Mouse (Mus musculus) liver, adult (tissue): ENCODE data around the gene Arhgap28.

Experiments
- GATA4 ChIP-seq: IDR thresholded peaks from 2 replicates; pipeline ENCODE4 v1.6.1; 2014; ENCODE audit warnings: mild to moderate bottlenecking, low read length; ENCODE audit not compliant: insufficient replicate concordance

Gene Arhgap28

GRCm38 (mm10) chr17:67930467-67930866, 73.5 kb downstream of the Arhgap28 start:
- TF ChIP-seq GATA4: no peak

DNA sequence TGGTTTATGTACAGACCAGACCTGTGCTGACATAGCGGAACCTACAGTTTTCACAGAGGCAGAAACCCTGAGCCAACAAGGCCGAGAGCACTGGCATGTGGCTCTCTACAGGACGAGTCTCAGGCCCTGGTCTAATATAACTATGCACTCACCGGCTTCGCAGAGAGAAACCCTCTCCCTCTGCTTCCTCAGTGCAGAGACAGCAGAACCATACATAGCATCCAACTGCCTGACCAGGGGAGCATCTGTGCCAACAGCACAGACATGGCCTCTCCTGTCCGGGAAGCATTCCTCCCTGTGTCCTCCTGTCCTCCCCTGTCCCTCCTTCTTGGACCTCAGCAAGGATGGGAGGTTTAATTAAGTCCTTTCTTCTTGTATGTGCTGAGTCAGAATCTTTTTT, 75.6 kb downstream of the Arhgap28 start:
- no peak for TF ChIP-seq GATA4

- TF ChIP-seq GATA4: no peak
Observed at GRCm38 (mm10) chr17:67927864-67928263, 76.1 kb downstream of the Arhgap28 start.

- TF ChIP-seq GATA4: no peak
Observed at GRCm38 (mm10) chr17:67919959-67920358, 84.0 kb downstream of the Arhgap28 start.

GRCm38 (mm10) chr17:67918201-67918600, 85.7 kb downstream of the Arhgap28 start:
- no peak for TF ChIP-seq GATA4

DNA sequence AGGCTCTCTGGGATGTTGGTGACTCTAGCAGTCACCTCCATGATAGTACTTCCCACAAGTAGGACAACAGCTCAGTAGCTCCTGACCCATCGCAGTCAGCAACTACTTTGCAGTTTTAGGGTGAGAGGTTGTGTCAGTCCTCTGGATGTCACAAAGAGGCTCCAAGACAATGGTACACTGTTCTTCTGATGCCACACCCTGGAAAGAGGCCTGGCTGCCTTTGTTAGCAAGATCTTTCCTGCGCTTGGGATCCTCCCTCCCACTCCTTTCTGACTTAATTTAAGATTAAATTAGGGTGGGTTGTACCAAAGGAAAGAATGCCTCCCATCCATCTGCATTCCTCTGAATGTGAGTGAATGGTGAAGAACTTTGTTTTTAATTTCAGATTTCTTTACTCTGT, 87.0 kb downstream of the Arhgap28 start:
- TF ChIP-seq GATA4: no peak

DNA sequence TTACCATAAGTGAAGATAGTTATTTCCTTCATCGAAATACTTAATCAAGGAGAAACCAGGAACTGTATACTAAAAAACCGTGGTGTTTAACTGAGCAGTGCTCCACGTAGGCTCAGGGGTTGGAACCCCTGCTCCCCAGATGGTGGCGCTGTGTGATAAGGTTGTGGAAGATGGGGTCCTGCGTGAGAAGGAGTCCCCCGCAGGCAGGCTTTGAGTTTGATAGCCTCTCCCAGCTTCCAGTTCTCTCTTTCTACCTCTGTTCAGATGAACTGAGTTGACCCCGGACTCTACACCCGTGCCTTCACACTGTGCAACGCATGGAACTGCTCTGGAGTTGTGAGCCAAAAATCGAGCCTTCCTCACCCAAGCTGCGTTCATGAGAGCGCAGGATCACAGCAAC, 91.3 kb downstream of the Arhgap28 start:
- TF ChIP-seq GATA4: no peak

GRCm38 (mm10) chr17:67912051-67912450, 91.9 kb downstream of the Arhgap28 start:
- no peak for TF ChIP-seq GATA4

DNA sequence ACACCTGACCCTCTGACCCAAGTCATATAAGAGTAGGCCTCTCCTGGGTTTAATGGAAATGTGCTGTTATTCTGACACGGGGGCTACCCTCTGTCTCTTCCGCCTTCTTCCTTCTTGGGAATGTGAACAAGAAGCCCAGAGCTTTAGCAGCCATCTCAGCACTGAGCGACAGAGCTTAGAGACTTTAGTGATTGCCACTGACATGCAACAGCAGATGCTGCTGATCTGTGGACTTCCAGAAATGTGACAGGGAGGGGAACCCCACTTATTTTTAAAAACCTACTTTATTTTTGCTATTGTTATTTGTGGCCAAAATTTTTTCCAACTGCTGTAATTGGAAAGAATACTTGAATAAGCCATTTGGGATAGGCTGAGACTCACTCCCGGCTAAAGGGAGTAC, 95.4 kb downstream of the Arhgap28 start:
- TF ChIP-seq GATA4: no peak

DNA sequence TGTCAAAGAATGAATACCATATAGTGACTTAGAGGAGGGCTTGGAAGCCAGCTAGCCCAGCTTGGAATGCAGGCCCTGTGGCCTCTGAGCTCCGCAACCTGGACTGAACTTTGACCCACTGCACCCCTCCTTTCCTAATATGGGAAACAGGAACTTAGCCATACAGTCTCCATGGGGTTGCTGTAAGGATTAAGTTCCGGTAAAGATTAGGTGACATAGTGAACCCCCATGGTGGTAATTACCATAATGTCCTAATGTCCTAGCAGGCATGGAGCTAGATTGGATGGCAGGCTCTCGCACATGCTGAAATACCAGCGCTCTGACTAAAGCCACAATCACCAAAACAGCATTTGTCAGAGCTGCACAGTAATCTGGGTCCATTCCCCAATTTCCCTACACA, 95.8 kb downstream of the Arhgap28 start:
- TF ChIP-seq GATA4: no peak

DNA sequence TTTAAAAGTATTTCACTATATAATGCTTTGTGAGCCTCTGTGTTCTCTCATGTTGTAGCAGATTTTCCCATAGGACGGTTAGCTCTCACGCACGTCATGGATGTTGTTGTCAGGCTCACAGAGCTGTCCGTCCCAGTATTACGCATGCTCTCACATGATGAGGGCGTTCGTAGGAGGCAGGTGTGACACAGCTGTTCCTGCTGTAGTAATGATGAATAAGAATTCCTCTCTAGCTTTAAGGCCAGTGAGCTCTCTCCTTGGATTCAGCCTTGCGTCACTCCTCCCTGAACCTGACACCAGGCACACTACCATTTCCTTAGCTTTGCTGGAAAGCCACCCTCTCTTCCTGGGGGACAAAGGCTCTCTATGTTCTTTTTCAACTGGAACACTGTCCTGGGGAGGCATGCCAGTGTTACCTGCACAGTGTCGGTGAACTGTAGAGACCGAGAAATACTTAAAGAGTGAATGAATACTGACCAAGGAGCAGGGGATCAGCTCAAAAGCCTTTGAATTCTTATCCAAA, 96.3 kb downstream of the Arhgap28 start:
- no peak for TF ChIP-seq GATA4

DNA sequence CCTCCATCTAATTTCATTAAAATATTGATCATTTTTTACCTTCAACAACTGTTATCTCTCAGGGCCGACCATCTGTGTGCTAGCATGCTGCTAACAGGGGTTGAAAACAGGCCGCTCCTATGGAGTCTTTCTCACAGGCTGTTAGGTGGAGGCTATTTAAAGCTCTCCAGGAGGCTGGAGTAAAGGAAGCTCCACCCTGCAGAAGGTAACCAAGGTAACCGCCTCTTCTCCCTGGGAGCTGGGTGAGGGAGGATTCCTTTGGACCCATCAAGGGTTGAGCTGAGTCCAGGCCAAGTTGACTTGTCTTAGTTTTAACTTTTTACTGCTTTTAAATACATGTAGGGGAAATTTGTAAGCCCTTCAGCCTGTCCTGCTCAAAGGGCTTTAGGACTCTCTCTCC, 97.7 kb downstream of the Arhgap28 start:
- no peak for TF ChIP-seq GATA4

GRCm38 (mm10) chr17:67904315-67904944, 99.5 kb downstream of the Arhgap28 start:
- no peak for TF ChIP-seq GATA4

DNA sequence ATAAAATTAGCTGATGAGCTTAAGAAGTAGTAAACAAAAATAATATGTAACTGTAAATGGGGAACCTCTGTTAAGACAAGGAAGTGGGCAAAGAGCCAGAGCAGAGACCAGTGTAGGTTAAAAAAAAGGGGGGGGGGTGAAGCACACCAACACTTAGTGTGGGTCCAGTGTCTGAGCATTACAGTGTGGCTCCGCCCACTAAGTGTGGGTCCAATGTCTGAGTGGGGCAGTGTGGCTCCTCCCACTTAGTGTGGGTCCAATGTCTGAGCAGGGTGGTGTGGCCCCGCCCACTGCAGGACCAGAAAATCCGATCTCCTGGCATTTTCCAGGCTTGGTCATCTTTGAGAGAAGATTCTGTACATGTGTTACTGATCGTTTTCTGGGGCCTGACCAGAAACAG, 101.1 kb downstream of the Arhgap28 start:
- no peak for TF ChIP-seq GATA4

DNA sequence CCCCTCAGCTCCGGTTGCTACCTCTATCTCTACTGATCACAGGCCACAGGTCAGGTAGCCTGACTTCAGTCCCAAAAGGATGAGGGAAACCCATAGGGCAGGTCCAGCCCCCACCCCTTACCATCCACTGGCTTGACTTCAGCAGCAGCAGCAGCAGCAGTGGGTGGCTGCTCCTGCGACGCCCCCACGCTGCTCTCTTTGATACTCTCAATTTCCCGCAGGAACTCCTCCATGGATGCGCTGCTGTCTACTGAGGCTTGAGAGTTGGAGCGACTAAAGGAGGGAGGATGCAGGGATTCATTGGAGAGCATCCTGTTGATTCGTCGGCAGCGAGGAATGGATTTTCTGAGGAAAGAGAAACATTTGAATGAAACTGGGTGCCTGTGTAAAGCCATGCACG, 102.8 kb downstream of the Arhgap28 start:
- no peak for TF ChIP-seq GATA4

DNA sequence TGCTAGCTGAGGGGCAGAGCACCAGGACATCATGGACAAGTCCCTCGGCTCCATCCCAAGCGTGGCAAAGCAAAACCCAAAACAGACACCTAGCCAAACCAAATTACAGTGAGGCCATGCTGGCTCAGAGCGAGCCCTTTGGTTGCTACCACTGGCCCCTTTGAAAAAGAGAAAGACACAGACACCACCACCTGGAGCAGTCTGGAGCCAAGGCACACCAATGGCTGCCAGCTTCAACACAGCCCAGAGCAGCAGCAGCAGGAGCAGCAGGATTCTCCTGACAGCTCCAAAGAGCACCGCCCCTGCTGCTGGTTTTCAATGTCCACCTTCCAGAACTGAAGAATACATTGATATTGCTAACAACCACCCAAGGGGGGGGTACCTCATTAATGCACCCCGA, 104.5 kb downstream of the Arhgap28 start:
- no peak for TF ChIP-seq GATA4

DNA sequence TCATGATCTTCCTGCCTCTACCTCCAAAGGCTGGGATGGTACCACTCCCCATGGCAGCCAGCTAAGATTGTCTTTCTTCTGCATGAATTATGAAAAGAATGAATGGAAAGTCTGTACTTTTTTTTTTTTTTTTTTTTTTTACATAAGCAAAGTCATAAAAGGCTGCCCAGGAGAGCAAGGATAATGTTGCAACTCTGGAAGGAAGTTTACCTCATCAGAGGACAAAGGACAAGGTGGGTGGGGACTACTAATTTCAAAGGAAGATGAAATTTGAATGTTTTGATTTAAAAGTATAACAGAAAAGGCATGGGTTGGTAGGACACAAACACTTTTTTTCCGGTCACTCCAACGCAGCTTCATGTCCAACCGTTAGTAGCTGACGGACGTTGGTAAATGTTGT, 107.5 kb downstream of the Arhgap28 start:
- no peak for TF ChIP-seq GATA4
